In the genomic region with DNA sequence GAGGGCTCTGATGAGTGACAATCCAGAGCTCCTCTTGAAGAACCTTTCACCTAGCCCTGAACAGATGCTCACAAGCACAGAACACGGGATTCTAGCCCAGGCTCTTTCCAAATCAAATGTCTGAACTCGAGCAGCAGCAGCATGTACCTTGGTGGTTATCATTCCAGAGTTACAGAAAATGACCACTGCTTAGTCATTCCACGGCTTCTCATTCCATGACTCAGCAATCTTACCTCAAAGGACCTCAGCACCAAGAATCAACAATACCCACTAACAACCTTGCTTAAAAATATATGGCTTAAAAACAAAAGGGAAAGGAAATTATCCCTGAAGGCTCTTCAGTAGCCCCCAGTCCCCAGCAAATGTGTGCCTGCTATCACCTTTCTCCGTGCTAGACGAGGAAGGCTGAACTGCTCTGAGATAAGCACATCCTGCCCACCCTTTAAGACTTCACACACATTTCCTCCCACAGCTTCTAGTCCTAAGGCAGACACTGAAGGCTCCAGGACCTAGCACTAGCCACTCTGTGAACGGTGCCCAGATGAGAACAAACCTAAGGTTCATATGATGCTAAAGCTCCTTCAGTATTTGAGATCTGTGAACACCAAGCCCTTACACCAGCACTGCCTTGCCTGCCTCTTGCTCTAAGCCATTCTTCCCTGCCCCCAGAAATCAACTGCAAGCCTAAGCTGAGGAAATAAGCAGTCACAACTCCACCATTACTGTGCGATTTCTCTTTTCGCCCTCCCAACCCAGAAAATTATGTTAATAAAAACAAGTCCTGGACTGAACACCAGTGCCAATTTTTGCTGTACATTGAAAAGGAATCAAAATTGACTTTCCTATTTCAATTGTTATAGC, we compare ENCODE assay signal across 12 mouse cellular contexts. TPM values are rescaled to one million over a fixed set of nuclear protein-coding genes. Genes with fewer than 3 reads are reported as not detected.
DNase-seq lines count a peak whose midpoint lies in the region; ATAC-seq and TF ChIP-seq lines count a peak whose summit lies in the region.
"Had no signal": no experiment of that assay in that cellular context is flagged by ENCODE, and none has a peak within 500 bp of the region (broad histone marks: within the 10 kb centered on the region; RNA-seq: fewer than 3 reads in every experiment).

No protein-coding gene starts in this region.

- H3K27me3 ChIP-seq in kidney, adult 2 months (replicated peaks; ENCODE audit: control insufficient read depth, insufficient read depth, low read length), result no peaks in the 10 kb centered on the region
- no peaks in the 10 kb centered on the region for H3K27me3 ChIP-seq in MEL (ENCODE audit: control insufficient read depth in 1 of 2, insufficient read depth in 2 of 2, low read length in 2 of 2)
- no peaks in the 10 kb centered on the region for H3K27me3 ChIP-seq in liver, embryonic 16.5 days (ENCODE audit: control insufficient read depth, insufficient read depth, low read depth, low read length)
- H3K27me3 ChIP-seq: kidney, embryonic 15.5 days had no signal

- H3K79me2 ChIP-seq in MEL (ENCODE audit: control insufficient read depth, insufficient read depth, low read length, poor library complexity), result peaks cover 7% of the 10 kb centered on the region

- H3K4me2 ChIP-seq in liver, embryonic 16.5 days (ENCODE audit: low read depth, low read length), result peak overlapping the region; percentile 33
- H3K4me2 ChIP-seq: kidney, embryonic 15.5 days had no signal

- peak; percentile 74 to 82 for TF ChIP-seq EP300 in MEL (IDR thresholded peaks at IDR 0.05; ENCODE audit: low read depth in 1 of 2, low read length in 2 of 2)

- no peak overlapping the region for H3K4me3 ChIP-seq in kidney, adult 2 months (ENCODE audit: insufficient read depth, low read depth, low read length)
- H3K4me3 ChIP-seq in MEL (ENCODE audit: control insufficient read depth in 1 of 2, insufficient read depth in 1 of 2, low read depth in 2 of 2, low read length in 2 of 2), result no peak overlapping the region
- no peak overlapping the region for H3K4me3 ChIP-seq in liver, embryonic 16.5 days (ENCODE audit: low read depth, low read length)
- H3K4me3 ChIP-seq: hindbrain, embryonic 10.5 days; kidney, embryonic 15.5 days; midbrain, embryonic 10.5 days had no signal

- no peak for TF ChIP-seq CTCF in kidney, adult 2 months (conservative IDR thresholded peaks at IDR 0.05; ENCODE audit: insufficient read depth, insufficient read length, low read depth, low read length)
- no peak for TF ChIP-seq CTCF in MEL (IDR thresholded peaks at IDR 0.05 in 2 of 3, conservative IDR thresholded peaks at IDR 0.05 in 1 of 3; ENCODE audit: control insufficient read depth in 1 of 3, insufficient read depth in 1 of 3, low read depth in 2 of 3, low read length in 3 of 3, poor library complexity in 1 of 3, severe bottlenecking in 1 of 3)

- peaks cover 24% of the 10 kb centered on the region for H3K4me1 ChIP-seq in kidney, adult 2 months (ENCODE audit: control insufficient read depth, insufficient read depth, low read length)
- H3K4me1 ChIP-seq in MEL (ENCODE audit: control insufficient read depth in 1 of 2, insufficient read depth in 2 of 2, low read length in 2 of 2), result peaks cover 9 to 15% of the 10 kb centered on the region in 2 experiments
- peaks cover 14% of the 10 kb centered on the region for H3K4me1 ChIP-seq in liver, embryonic 16.5 days (ENCODE audit: control insufficient read depth, low read depth, low read length)
- H3K4me1 ChIP-seq: hindbrain, embryonic 10.5 days; midbrain, embryonic 10.5 days had no signal

- TF ChIP-seq RAD21 in MEL (IDR thresholded peaks at IDR 0.05; ENCODE audit: low read depth, low read length), result no peak

- peaks cover 25% of the 10 kb centered on the region for H3K36me3 ChIP-seq in kidney, adult 2 months (ENCODE audit: control insufficient read depth, insufficient read depth, low read length)
- H3K36me3 ChIP-seq in MEL (ENCODE audit: control insufficient read depth in 1 of 2, insufficient read depth in 2 of 2, low read length in 2 of 2), result peaks cover 34 to 76% of the 10 kb centered on the region in 2 experiments
- peaks cover 27% of the 10 kb centered on the region for H3K36me3 ChIP-seq in liver, embryonic 16.5 days (ENCODE audit: control insufficient read depth, insufficient read depth)

- peak; percentile 48 for DNase-seq in kidney, adult 2 months
- no peak for DNase-seq in kidney, postnatal 4 days
- peak; percentile 81 for DNase-seq in MEL (ENCODE audit: low read depth, low spot score)
- DNase-seq in urinary bladder, postnatal 36 days (ENCODE audit: low spot score in 2 of 2), result no peak
- DNase-seq in urinary bladder, postnatal 25 days (ENCODE audit: low spot score), result no peak
- DNase-seq in adrenal gland, adult 8-10 months, result no peak
- DNase-seq: gastrocnemius, postnatal 14 days had no signal

- H3K9me3 ChIP-seq in MEL (replicated peaks; ENCODE audit: insufficient read depth, low read length), result no peaks in the 10 kb centered on the region
- H3K9me3 ChIP-seq in liver, embryonic 16.5 days (replicated peaks; ENCODE audit: control insufficient read depth, low read length), result no peaks in the 10 kb centered on the region
- H3K9me3 ChIP-seq: hindbrain, embryonic 10.5 days; kidney, embryonic 15.5 days; midbrain, embryonic 10.5 days had no signal

- peak; percentile 78 for ATAC-seq in common myeloid progenitor, adult 5-6 weeks (replicated peaks; ENCODE audit: low read depth, poor library complexity, severe bottlenecking)
- peak; percentile 89 for ATAC-seq in liver, embryonic 16.5 days (ENCODE audit: low read depth)

- peak overlapping the region; percentile 71 for H3K27ac ChIP-seq in kidney, adult 2 months (ENCODE audit: insufficient read depth, low read depth, low read length)
- H3K27ac ChIP-seq in MEL (ENCODE audit: control insufficient read depth, low read depth, low read length), result peak overlapping the region; percentile 51
- peak overlapping the region; percentile 82 for H3K27ac ChIP-seq in liver, embryonic 16.5 days (ENCODE audit: low read length)
- H3K27ac ChIP-seq: hindbrain, embryonic 10.5 days; kidney, embryonic 15.5 days; midbrain, embryonic 10.5 days had no signal

- H3K9ac ChIP-seq in MEL (ENCODE audit: control insufficient read depth, low read depth, low read length, poor library complexity, severe bottlenecking), result peak overlapping the region; percentile 13
- peak overlapping the region; percentile 4; the same call in 1 of the 2 replicates for H3K9ac ChIP-seq in liver, embryonic 16.5 days (ENCODE audit: low read depth, low read length)
- H3K9ac ChIP-seq: kidney, embryonic 15.5 days had no signal

- TF ChIP-seq POLR2A in kidney, adult 2 months (IDR thresholded peaks at IDR 0.05; ENCODE audit: low read depth, low read length), result no peak
- TF ChIP-seq POLR2A in MEL (IDR thresholded peaks at IDR 0.05; ENCODE audit: control insufficient read depth in 1 of 2, insufficient read depth in 1 of 2, low read depth in 1 of 2, low read length in 2 of 2, poor library complexity in 1 of 2), result peak in 1 of 2 experiments; percentile 39; a peak in 1 of 4 replicates

- 65% methylated on average over 8 of the region's 8 CpGs for WGBS in kidney, adult 2 months
- 30% methylated on average over 8 of the region's 8 CpGs for WGBS in liver, embryonic 16.5 days (ENCODE audit: insufficient replicate concordance)

TF ChIP-seq in MEL, 35 proteins besides CTCF, POLR2A, EP300 and RAD21 (continues in another document):
- peak; percentile 29; the same call in 1 of the 2 replicates for TF ChIP-seq MXI1 (IDR thresholded peaks at IDR 0.05; ENCODE audit: low read depth, low read length)
- TF ChIP-seq MAFK (IDR thresholded peaks at IDR 0.05; ENCODE audit: borderline replicate concordance, low read depth, low read length), result peak; percentile 78
- peak; percentile 63; the same call in 1 of the 2 replicates for TF ChIP-seq TCF12 (IDR thresholded peaks at IDR 0.05; ENCODE audit: low read depth, low read length)
- peak; percentile 51; the same call in 1 of the 2 replicates for TF ChIP-seq ETS1 (IDR thresholded peaks at IDR 0.05; ENCODE audit: low read depth, low read length)
- no peak for TF ChIP-seq JUND (IDR thresholded peaks at IDR 0.05; ENCODE audit: low read depth, low read length)
- peak; percentile 43 for TF ChIP-seq TAL1 (IDR thresholded peaks at IDR 0.05; ENCODE audit: low read length)
- no peak for TF ChIP-seq USF1 (IDR thresholded peaks at IDR 0.05; ENCODE audit: low read depth, low read length)
- no peak for TF ChIP-seq CHD2 (IDR thresholded peaks at IDR 0.05; ENCODE audit: low read length)
- TF ChIP-seq ZMIZ1 (IDR thresholded peaks at IDR 0.05; ENCODE audit: low read depth, low read length), result no peak
- TF ChIP-seq HCFC1 (IDR thresholded peaks at IDR 0.05; ENCODE audit: low read depth, low read length), result no peak
- peak; percentile 88 for TF ChIP-seq GATA1 (IDR thresholded peaks at IDR 0.05; ENCODE audit: low read depth, low read length)
- TF ChIP-seq RCOR1 (IDR thresholded peaks at IDR 0.05; ENCODE audit: low read depth, low read length), result 0 out of 2 replicates have a peak, but pooled peaks have one; percentile 52
- TF ChIP-seq SIN3A (IDR thresholded peaks at IDR 0.05; ENCODE audit: low read length), result peak; percentile 48; the same call in 1 of the 2 replicates
- peak; percentile 69; the same call in 1 of the 2 replicates for TF ChIP-seq MAZ (IDR thresholded peaks at IDR 0.05; ENCODE audit: low read depth, low read length)
- no peak for TF ChIP-seq MYB (IDR thresholded peaks at IDR 0.05; ENCODE audit: low read depth, low read length)
- no peak for TF ChIP-seq ELF1 (IDR thresholded peaks at IDR 0.05; ENCODE audit: low read depth, low read length)
- TF ChIP-seq CHD1 (IDR thresholded peaks at IDR 0.05; ENCODE audit: low read depth, low read length), result no peak
- TF ChIP-seq GABPA (IDR thresholded peaks at IDR 0.05; ENCODE audit: low read depth, low read length), result no peak

RNA-seq across cellular contexts. Expression of a gene that starts 12.1 kb away (rescaled TPM):
- polyA plus RNA-seq in kidney, adult 2 months (2012; rRNA removed), result 21.7 and 24.0 TPM in 2 replicates
- total RNA-seq in MEL (2012; rRNA removed), result 170 and 176 TPM in 2 replicates
- 100 to 1,000 TPM; 300 to 388 TPM for polyA plus RNA-seq in MEL (2012; ENCODE audit: insufficient read depth in 1 of 2, insufficient read length in 2 of 2, low read depth in 1 of 2, low replicate concordance in 2 of 2, missing spikeins in 1 of 2)
- 72.0 and 88.1 TPM in 2 replicates for total RNA-seq in common myeloid progenitor, adult 5-6 weeks (2017)
- polyA plus RNA-seq in liver, embryonic 16.5 days (2015; fragmentation: Nextera tagmentation; extraction: Ambion mirVana), result 19.4 and 20.8 TPM in 2 replicates
- 100 to 1,000 TPM in 3 of 4 experiments, 10 to 100 TPM in 1; 95.3 to 315 (median 114) TPM for total RNA-seq in adrenal gland, adult 8-10 months (2022)

RNA-seq across cellular contexts. Expression of a gene that starts 54.0 kb away (rescaled TPM):
- 6.4 TPM in 2 replicates for polyA plus RNA-seq in kidney, adult 2 months (2012; rRNA removed)
- total RNA-seq in MEL (2012; rRNA removed), result 9.1 and 14.2 TPM in 2 replicates
- polyA plus RNA-seq in MEL (2012; ENCODE audit: insufficient read depth in 1 of 2, insufficient read length in 2 of 2, low read depth in 1 of 2, low replicate concordance in 2 of 2, missing spikeins in 1 of 2), result 10 to 100 TPM in 1 of 2 experiments, not detected in 1; 12.1 TPM
- 7.7 and 13.2 TPM in 2 replicates for total RNA-seq in common myeloid progenitor, adult 5-6 weeks (2017)
- polyA plus RNA-seq in liver, embryonic 16.5 days (2015; fragmentation: Nextera tagmentation; extraction: Ambion mirVana), result 3.0 and 3.6 TPM in 2 replicates
- 10 to 100 TPM; 27.9 to 40.0 (median 34.9) TPM for total RNA-seq in adrenal gland, adult 8-10 months (2022)

Comparison
In these comparisons a context has a peak if more than half of its experiments do, and no peak if none do; other contexts are left out.
1. DNase-seq: peak in kidney, adult 2 months (single experiment) and MEL (single experiment); none in kidney, postnatal 4 days (0 of 2), urinary bladder, postnatal 36 days (0 of 2), urinary bladder, postnatal 25 days (single experiment) and adrenal gland, adult 8-10 months (single experiment).
2. Peak in every context shown above with its lines, with median percentiles within 50 percentile points of each other: H3K27ac ChIP-seq.